9 mouse cellular contexts compared by ENCODE assay signal in the genomic region with DNA sequence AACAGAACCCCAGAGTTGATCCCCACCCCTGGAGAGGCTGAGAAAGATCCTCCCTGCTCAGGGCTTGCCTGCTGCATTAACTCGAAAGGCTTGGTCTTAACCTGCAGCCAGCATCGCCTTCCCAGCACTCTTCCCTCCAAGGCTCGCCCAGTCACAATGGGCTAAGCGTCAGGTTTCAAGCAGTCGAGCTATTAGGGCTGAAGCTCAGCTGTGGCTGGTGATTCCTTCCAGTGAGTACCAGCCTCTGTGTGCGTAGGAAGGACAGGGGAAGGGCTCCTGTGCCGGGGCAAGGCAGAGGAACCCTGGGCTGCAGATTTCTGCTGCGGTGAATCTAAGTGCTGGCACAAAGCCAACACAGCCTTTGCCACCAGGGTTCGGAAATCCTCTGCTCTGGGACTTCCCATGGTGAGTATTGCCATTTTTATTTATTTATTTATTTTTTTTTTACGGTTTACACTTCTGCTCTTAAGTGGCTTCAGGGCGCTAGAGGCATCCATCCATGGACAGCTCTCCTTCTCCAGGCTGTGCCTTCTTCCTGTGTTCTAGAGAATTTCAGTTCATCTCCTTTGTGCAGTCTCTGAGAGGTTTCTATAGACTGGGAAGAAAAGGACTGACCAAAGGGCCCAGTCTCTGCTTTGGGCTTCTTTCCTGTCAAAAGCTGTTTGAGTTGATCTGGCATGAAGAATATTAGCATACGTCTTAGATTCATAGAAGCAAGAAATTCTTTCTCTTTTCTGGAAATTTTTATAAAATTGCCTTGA.
DNase-seq lines count a peak whose midpoint lies in the region; ATAC-seq and TF ChIP-seq lines count a peak whose summit lies in the region.
"Had no signal": no experiment of that assay in that cellular context is flagged by ENCODE, and none has a peak within 500 bp of the region (broad histone marks: within the 10 kb centered on the region; RNA-seq: fewer than 3 reads in every experiment).

No protein-coding gene starts in this region.

- no peak overlapping the region for H3K4me2 ChIP-seq in intestine, embryonic 16.5 days (ENCODE audit: low read depth, low read length)
- H3K4me2 ChIP-seq in midbrain, embryonic 14.5 days (ENCODE audit: low read length): peak overlapping the region; percentile 38

- no peak for TF ChIP-seq CTCF in gastrocnemius, adult 2 months (IDR thresholded peaks at IDR 0.05)

- H3K27ac ChIP-seq in gastrocnemius, adult 2 months: peak overlapping the region; percentile 10; the same call in 1 of the 2 replicates
- peak overlapping the region; percentile 26 for H3K27ac ChIP-seq in embryonic facial prominence, embryonic 10.5 days (replicated peaks)
- H3K27ac ChIP-seq in intestine, embryonic 16.5 days (ENCODE audit: low read length): peak overlapping the region; percentile 14; the same call in 1 of the 2 replicates
- H3K27ac ChIP-seq in midbrain, embryonic 14.5 days (replicated peaks; ENCODE audit: low read depth, low read length): peak overlapping the region; percentile 42; the same call in 1 of the 2 replicates

- peak overlapping the region; percentile 4; the same call in 1 of the 2 replicates for H3K4me3 ChIP-seq in gastrocnemius, adult 2 months
- peak overlapping the region; percentile 26; the same call in 1 of the 2 replicates for H3K4me3 ChIP-seq in embryonic facial prominence, embryonic 10.5 days
- no peak overlapping the region for H3K4me3 ChIP-seq in intestine, embryonic 16.5 days (ENCODE audit: low read length)
- no peak overlapping the region for H3K4me3 ChIP-seq in midbrain, embryonic 14.5 days (replicated peaks; ENCODE audit: low read depth, low read length)

- ATAC-seq in intestine, embryonic 16.5 days: peak; percentile 57
- peak; percentile 43; the same call in 1 of the 2 replicates for ATAC-seq in midbrain, embryonic 14.5 days (ENCODE audit: low FRiP score, low TSS enrichment)

- DNase-seq in gastrocnemius, adult 2 months: peak; percentile 38
- no peak for DNase-seq in gastrocnemius, adult 18-20 months (ENCODE audit: low spot score)
- DNase-seq in embryonic facial prominence, embryonic 10.5 days (ENCODE audit: low spot score): peak; percentile 83
- DNase-seq in midbrain, embryonic 14.5 days: peak; percentile 74
- DNase-seq in right cerebral cortex, postnatal 10 days (ENCODE audit: low spot score in 2 of 2): no peak
- no peak for DNase-seq in spleen, postnatal 36 days (ENCODE audit: low spot score in 2 of 2)
- DNase-seq in ovary, postnatal 14 days (ENCODE audit: low spot score): no peak
- DNase-seq: cerebellum, adult 9-11 months had no signal

- H3K27me3 ChIP-seq in embryonic facial prominence, embryonic 10.5 days (replicated peaks; ENCODE audit: low read depth, poor library complexity, severe bottlenecking): no peaks in the 10 kb centered on the region
- no peaks in the 10 kb centered on the region for H3K27me3 ChIP-seq in intestine, embryonic 16.5 days (replicated peaks; ENCODE audit: control insufficient read depth, insufficient read depth, low read length)
- H3K27me3 ChIP-seq in midbrain, embryonic 14.5 days (ENCODE audit: control insufficient read depth, insufficient read depth, low read length): peaks cover 3% of the 10 kb centered on the region; the same call in 1 of the 2 replicates

- WGBS in embryonic facial prominence, embryonic 10.5 days: 14% methylated on average over 12 of the region's 12 CpGs
- WGBS in intestine, embryonic 16.5 days: 18% methylated on average over 12 of the region's 12 CpGs
- 7% methylated on average over 12 of the region's 12 CpGs for WGBS in midbrain, embryonic 14.5 days

- peaks cover 20% of the 10 kb centered on the region for H3K4me1 ChIP-seq in embryonic facial prominence, embryonic 10.5 days
- peaks cover 29% of the 10 kb centered on the region for H3K4me1 ChIP-seq in intestine, embryonic 16.5 days (ENCODE audit: control insufficient read depth, insufficient read depth, low read length)
- peaks cover 8% of the 10 kb centered on the region for H3K4me1 ChIP-seq in midbrain, embryonic 14.5 days (ENCODE audit: control insufficient read depth, insufficient read depth, low read length)

- intact Hi-C loops in gastrocnemius, adult 2 months (cut with DNase I): no loop called here

- 0 out of 2 replicates have a peak overlapping the region, but pooled peaks have one; percentile 12 for H3K9ac ChIP-seq in intestine, embryonic 16.5 days (ENCODE audit: low read depth, low read length)
- no peak overlapping the region for H3K9ac ChIP-seq in midbrain, embryonic 14.5 days (replicated peaks; ENCODE audit: low read length)

- H3K9me3 ChIP-seq in embryonic facial prominence, embryonic 10.5 days: no peaks in the 10 kb centered on the region
- no peaks in the 10 kb centered on the region for H3K9me3 ChIP-seq in intestine, embryonic 16.5 days (ENCODE audit: control insufficient read depth, low read length)
- no peaks in the 10 kb centered on the region for H3K9me3 ChIP-seq in midbrain, embryonic 14.5 days (ENCODE audit: control insufficient read depth, low read length)

- peaks cover 3% of the 10 kb centered on the region; the same call in 1 of the 2 replicates for H3K36me3 ChIP-seq in embryonic facial prominence, embryonic 10.5 days (replicated peaks)
- no peaks in the 10 kb centered on the region for H3K36me3 ChIP-seq in intestine, embryonic 16.5 days (ENCODE audit: control insufficient read depth, insufficient read depth, low read length)
- no peaks in the 10 kb centered on the region for H3K36me3 ChIP-seq in midbrain, embryonic 14.5 days (ENCODE audit: control insufficient read depth, insufficient read depth, low read length)

Comparison
In these comparisons a context has a peak if more than half of its experiments do, and no peak if none do; other contexts are left out.
1. DNase-seq: peak in gastrocnemius, adult 2 months (single experiment), embryonic facial prominence, embryonic 10.5 days (single experiment) and midbrain, embryonic 14.5 days (single experiment); none in gastrocnemius, adult 18-20 months (single experiment), right cerebral cortex, postnatal 10 days (0 of 2), spleen, postnatal 36 days (0 of 2) and ovary, postnatal 14 days (single experiment).
2. H3K4me3 ChIP-seq: peak in gastrocnemius, adult 2 months (single experiment) and embryonic facial prominence, embryonic 10.5 days (single experiment); none in intestine, embryonic 16.5 days (single experiment) and midbrain, embryonic 14.5 days (single experiment).
3. Peak in every context shown above with its lines, with median percentiles within 50 percentile points of each other: H3K27ac ChIP-seq.